Mouse (Mus musculus) embryonic facial prominence, embryonic 10.5 days (tissue): ENCODE results near the gene Vmn1r227. TPM values are rescaled to one million over a fixed set of nuclear protein-coding genes. Genes with fewer than 3 reads are reported as not detected.

ENCODE experiments used
- DNase-seq: peaks from one replicate; pipeline ENCODE4 v3.0.0-alpha.2; 2017; ENCODE audit warnings: low spot score
- H3K27ac ChIP-seq: fragments of 300-500 bp; sonication (generic); replicated peaks from 2 replicates; pipeline ENCODE4 v1.5.1; 2016; ENCODE audit warnings: mild to moderate bottlenecking
- H3K27me3 ChIP-seq: fragments of 300-500 bp; sonication (generic); replicated peaks from 2 replicates; pipeline ENCODE4 v1.6.1; 2016; ENCODE audit warnings: low read depth, mild to moderate bottlenecking; ENCODE audit not compliant: poor library complexity, severe bottlenecking
- H3K36me3 ChIP-seq: fragments of 300-500 bp; sonication (generic); replicated peaks from 2 replicates; pipeline ENCODE4 v1.6.1; 2016; ENCODE audit warnings: mild to moderate bottlenecking, moderate library complexity
- H3K4me1 ChIP-seq: fragments of 300-500 bp; sonication (generic); 2 replicates; pipeline ENCODE4 v1.6.1; 2016
- H3K4me3 ChIP-seq: fragments of 300-500 bp; sonication (generic); 2 replicates; pipeline ENCODE4 v1.5.1; 2016; ENCODE audit warnings: mild to moderate bottlenecking, moderate library complexity
- H3K9me3 ChIP-seq: fragments of 300-500 bp; sonication (generic); 2 replicates; pipeline ENCODE4 v1.6.1; 2016; ENCODE audit warnings: mild to moderate bottlenecking
- WGBS: fragments of 180-500 bp; shearing (Covaris S2); methylation state at CpG from one replicate; pipeline ENCODE4 v1.1.7; 2016; 5-methylcytosine and 5-hydroxymethylcytosine counted together
- polyA plus RNA-seq: library from polyadenylated mRNA; unstranded; fragments of >200 nt; fragmentation: Nextera tagmentation; extraction: Ambion mirVana; gene quantifications from 2 replicates; pipeline ENCODE4 v1.2.1, GENCODE M21; 2016

The Vmn1r227 gene
- not detected in 2 replicates for polyA plus RNA-seq

DNA sequence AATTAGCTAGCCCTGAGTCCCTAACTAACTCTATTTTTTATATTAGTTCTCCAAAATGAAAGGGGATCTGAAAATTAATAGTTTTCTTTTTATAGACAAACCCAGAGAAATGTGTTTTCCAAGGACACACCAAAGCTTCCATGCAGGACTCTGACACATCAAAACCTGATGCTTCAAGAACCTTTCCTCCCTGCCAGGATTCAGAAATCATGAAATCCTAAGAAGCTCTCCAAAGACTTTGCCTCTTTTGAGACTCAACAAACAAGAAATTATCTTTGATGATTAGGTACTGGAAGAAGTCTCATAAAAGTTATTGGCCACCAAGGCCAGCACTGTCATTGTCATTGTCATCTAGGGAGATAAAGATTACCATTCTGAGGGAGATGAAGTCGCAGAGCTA is at the start of gene Vmn1r227:
Gene Vmn1r227 (plus strand): TSS at position 301 of the 400 bp plus-strand sequence.
- Histone ChIP-seq H3K27ac (no peak within 1 kb of the TSS), H3K36me3 (no peaks in the 10 kb centered on the region), H3K9me3 (peaks cover 2% of the 10 kb centered on the region; the same call in 1 of the 2 replicates), H3K4me3 (no peak within 1 kb of the TSS), H3K4me1 (no peaks in the 10 kb centered on the region), H3K27me3 (no peaks in the 10 kb centered on the region)
- DNase-seq: no peak
- WGBS: 48% methylated on average over 1 of the region's 1 CpGs

DNA sequence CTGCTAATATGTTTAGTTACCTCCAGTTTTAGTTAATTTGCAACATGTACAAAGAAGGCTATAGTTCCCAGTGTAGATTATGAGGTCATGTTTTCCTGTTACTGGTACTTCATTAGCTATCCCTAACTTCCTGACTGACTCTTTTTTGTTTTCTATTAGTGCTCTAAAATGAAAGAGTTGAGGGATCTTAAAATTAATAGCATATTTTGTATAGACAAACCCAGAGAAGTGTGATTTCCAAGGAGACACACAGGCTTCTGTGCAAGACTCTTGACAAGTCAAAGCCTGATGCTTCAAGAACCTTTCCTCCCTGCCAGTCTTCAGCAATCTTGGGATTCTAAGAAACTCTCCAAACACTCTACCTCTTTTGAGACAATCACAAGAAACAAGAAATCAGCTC is 47.1 kb upstream of the Vmn1r227 start, which contains the start of gene Vmn1r226:
Gene Vmn1r226 (plus strand): TSS at position 301 of the 400 bp plus-strand sequence.
- H3K9me3 ChIP-seq: peaks cover 16% of the 10 kb centered on the region; the same call in 1 of the 2 replicates
- H3K27me3 ChIP-seq: no peaks in the 10 kb centered on the region
- no peak for DNase-seq

DNA sequence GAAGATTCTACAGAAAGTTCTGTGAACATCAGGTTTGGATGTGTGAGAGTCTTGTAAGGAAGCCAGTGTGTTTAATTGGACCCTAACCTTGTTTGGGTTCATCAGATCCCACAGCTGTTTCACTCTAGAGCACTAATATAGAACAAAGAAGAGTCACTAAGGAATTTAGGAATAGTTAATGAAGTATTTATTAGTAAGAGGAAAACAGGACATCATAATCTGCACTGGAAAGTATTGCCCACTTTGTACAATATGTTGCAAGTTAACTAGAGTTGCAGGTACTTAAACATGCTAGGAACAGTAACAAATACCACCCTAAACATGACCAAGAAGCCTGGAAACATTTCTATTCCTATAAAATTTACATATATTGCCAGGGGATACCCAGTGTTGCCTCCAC is 56.4 kb downstream of the Vmn1r227 start, which contains the start of gene Vmn1r228:
Gene Vmn1r228 (minus strand): TSS at position 101 of the 400 bp plus-strand sequence.
- Histone ChIP-seq H3K4me1 (no peaks in the 10 kb centered on the region), H3K9me3 (peaks cover 22% of the 10 kb centered on the region)

More for the DNA sequence above, 47.1 kb upstream of the Vmn1r227 start, which contains the start of gene Vmn1r226:
- H3K27ac ChIP-seq: no peak within 1 kb of the TSS
- H3K4me1 ChIP-seq: no peaks in the 10 kb centered on the region
- no peaks in the 10 kb centered on the region for H3K36me3 ChIP-seq
- H3K4me3 ChIP-seq: no peak within 1 kb of the TSS

More for the DNA sequence above, 56.4 kb downstream of the Vmn1r227 start, which contains the start of gene Vmn1r228:
- no peaks in the 10 kb centered on the region for H3K36me3 ChIP-seq
- H3K27me3 ChIP-seq: no peaks in the 10 kb centered on the region
- H3K4me3 ChIP-seq: no peak within 1 kb of the TSS
- no peak for DNase-seq
- H3K27ac ChIP-seq: no peak within 1 kb of the TSS

Other genes starting within 250 kb of the Vmn1r227 start
- gene Vmn2r108, start 248.5 kb upstream of the Vmn1r227 start, polyA plus RNA-seq: not detected in 2 replicates
- not detected in 2 replicates for gene Vmn1r225, start 231.7 kb upstream of the Vmn1r227 start, polyA plus RNA-seq
- gene Vmn2r109, start 165.1 kb upstream of the Vmn1r227 start, polyA plus RNA-seq: not detected in 2 replicates
- 0.04 and 0.05 TPM in 2 replicates for gene Vmn2r110, start 133.4 kb upstream of the Vmn1r227 start, polyA plus RNA-seq
- gene Fpr-rs3, start 105.0 kb upstream of the Vmn1r227 start, polyA plus RNA-seq: not detected in 2 replicates
- not detected in 2 replicates for gene Vmn1r226, start 47.0 kb upstream of the Vmn1r227 start, polyA plus RNA-seq
- not detected in 2 replicates for gene Vmn1r228, start 56.3 kb downstream of the Vmn1r227 start, polyA plus RNA-seq
- 0.01 TPM in 1 of 2 replicates, not detected in the other for gene Vmn1r229, start 81.7 kb downstream of the Vmn1r227 start, polyA plus RNA-seq
- gene Vmn1r230, start 110.6 kb downstream of the Vmn1r227 start, polyA plus RNA-seq: not detected in 2 replicates
- gene Vmn1r231, start 175.2 kb downstream of the Vmn1r227 start, polyA plus RNA-seq: not detected in 2 replicates
- gene Vmn1r232, start 189.9 kb downstream of the Vmn1r227 start, polyA plus RNA-seq: not detected in 2 replicates
- 440 and 446 TPM in 2 replicates for gene Ppp2r1a, start 215.5 kb downstream of the Vmn1r227 start, polyA plus RNA-seq